Mouse (Mus musculus) limb, embryonic 11.5 days (tissue): ENCODE data around the gene St3gal4. TPM values are rescaled to one million over a fixed set of nuclear protein-coding genes. Genes with fewer than 3 reads are reported as not detected.

ENCODE experiments used
- ATAC-seq: fragments of 200-750 bp; cut with Nextera tagmentation; 2 replicates; pipeline ENCODE4 v1.8.0; 2017; ENCODE audit warnings: low read depth; ENCODE audit not compliant: insufficient number of reproducible peaks, low FRiP score, low TSS enrichment
- DNase-seq: peaks from one replicate; pipeline ENCODE4 v3.0.0-alpha.2; 2015; ENCODE audit warnings: low spot score
- H3K27ac ChIP-seq: fragments of 300-500 bp; sonication (generic); replicated peaks from 2 replicates; pipeline ENCODE4 v1.5.1; 2014; ENCODE audit warnings: low read depth, mild to moderate bottlenecking, low read length
- H3K27me3 ChIP-seq: fragments of 300-500 bp; sonication (generic); 2 replicates; pipeline ENCODE4 v1.6.1; 2014; ENCODE audit warnings: mild to moderate bottlenecking, low read length, mixed read lengths; ENCODE audit not compliant: control insufficient read depth, insufficient read depth
- H3K36me3 ChIP-seq: fragments of 300-500 bp; sonication (generic); 2 replicates; pipeline ENCODE4 v1.6.1; 2014; ENCODE audit warnings: mild to moderate bottlenecking, low read length, moderate library complexity, mixed read lengths; ENCODE audit not compliant: control insufficient read depth, insufficient read depth
- H3K4me1 ChIP-seq: fragments of 300-500 bp; sonication (generic); 2 replicates; pipeline ENCODE4 v1.6.1; 2014; ENCODE audit warnings: low read length, mixed read lengths; ENCODE audit not compliant: control insufficient read depth, insufficient read depth
- H3K4me2 ChIP-seq: fragments of 300-500 bp; sonication (generic); 2 replicates; pipeline ENCODE4 v1.6.1; 2014; ENCODE audit warnings: low read depth, mild to moderate bottlenecking, moderate library complexity; ENCODE audit not compliant: severe bottlenecking
- H3K4me3 ChIP-seq: fragments of 300-500 bp; sonication (generic); 2 replicates; pipeline ENCODE4 v1.5.1; 2014; ENCODE audit warnings: low read depth, low read length
- H3K9ac ChIP-seq: fragments of 300-500 bp; sonication (generic); 2 replicates; pipeline ENCODE4 v1.6.1; 2014; ENCODE audit warnings: mild to moderate bottlenecking, low read length
- H3K9me3 ChIP-seq: fragments of 300-500 bp; sonication (generic); 2 replicates; pipeline ENCODE4 v1.6.1; 2016; ENCODE audit warnings: low read length; ENCODE audit not compliant: control insufficient read depth
- WGBS: fragments of 180-500 bp; shearing (Covaris S2); extraction: QIAGEN DNeasy Blood & Tissue Kit; methylation state at CpG from one replicate; pipeline ENCODE4 v1.1.7; 2014; 5-methylcytosine and 5-hydroxymethylcytosine counted together
- polyA plus RNA-seq: library from polyadenylated mRNA; unstranded; fragments of >200 nt; fragmentation: Nextera tagmentation; extraction: Ambion mirVana; gene quantifications from 2 replicates; pipeline ENCODE4 v1.2.1, GENCODE M21; 2014

Gene St3gal4
- polyA plus RNA-seq, 1 experiment from 2014 or later, result 25.6 TPM

DNA sequence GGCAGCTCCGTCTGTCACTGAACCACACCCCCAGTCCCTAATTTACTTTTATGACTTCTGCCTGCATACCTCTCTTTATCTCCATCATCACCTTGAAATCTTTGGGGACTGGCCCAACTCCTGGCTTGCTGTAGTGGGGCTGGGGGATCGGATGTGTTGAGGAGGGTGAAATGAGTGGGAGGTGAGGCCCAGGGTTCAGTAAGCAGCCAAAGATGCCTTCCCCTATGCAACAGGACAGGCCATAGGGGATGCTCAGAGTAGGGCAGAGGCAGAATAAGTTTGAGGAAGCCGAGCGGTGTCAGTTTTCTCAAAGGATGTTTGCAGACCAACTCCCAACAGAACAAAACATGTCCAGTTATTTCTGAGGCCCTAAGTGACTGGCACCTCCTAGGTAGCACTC, 3.8 kb downstream of the St3gal4 start:
- Histone ChIP-seq H3K4me1 (peaks cover 34% of the 10 kb centered on the region), H3K9ac (no peak overlapping the region; the same call in 1 of the 2 replicates), H3K9me3 (no peaks in the 10 kb centered on the region), H3K36me3 (no peaks in the 10 kb centered on the region), H3K4me3 (no peak overlapping the region; the same call in 1 of the 2 replicates), H3K4me2 (peak overlapping the region; percentile 86), H3K27me3 (no peaks in the 10 kb centered on the region), H3K27ac (no peak overlapping the region)
- 26% methylated on average over 4 of the region's 4 CpGs for WGBS
- no peak for DNase-seq
- no peak for ATAC-seq

- no peaks in the 10 kb centered on the region for H3K36me3 ChIP-seq
- no peak overlapping the region for H3K9ac ChIP-seq
- no peak for ATAC-seq
- DNase-seq, result no peak
- no peaks in the 10 kb centered on the region for H3K27me3 ChIP-seq
- H3K4me1 ChIP-seq, result peaks cover 38% of the 10 kb centered on the region
- 88% methylated on average over 3 of the region's 3 CpGs for WGBS
- no peak overlapping the region for H3K4me2 ChIP-seq
- H3K4me3 ChIP-seq, result no peak overlapping the region
- no peak overlapping the region for H3K27ac ChIP-seq
- H3K9me3 ChIP-seq, result no peaks in the 10 kb centered on the region
Measured at GRCm38 (mm10) chr9:35114234-35114633, 4.8 kb downstream of the St3gal4 start.

GRCm38 (mm10) chr9:35111941-35112595, 7.0 kb downstream of the St3gal4 start:
- ATAC-seq (peak; percentile 59), DNase-seq (peak; percentile 88)
- H3K9me3 ChIP-seq, result no peaks in the 10 kb centered on the region
- peak overlapping the region; percentile 24 for H3K4me2 ChIP-seq
- no peak overlapping the region for H3K9ac ChIP-seq
- H3K36me3 ChIP-seq, result no peaks in the 10 kb centered on the region
- H3K27ac ChIP-seq, result peak overlapping the region; percentile 65; the same call in 1 of the 2 replicates
- H3K27me3 ChIP-seq, result no peaks in the 10 kb centered on the region
- H3K4me3 ChIP-seq, result no peak overlapping the region
- 10% methylated on average over 19 of the region's 19 CpGs for WGBS
- peaks cover 33% of the 10 kb centered on the region for H3K4me1 ChIP-seq

GRCm38 (mm10) chr9:35111446-35111845, 7.6 kb downstream of the St3gal4 start:
- Histone ChIP-seq H3K4me3 (no peak overlapping the region), H3K9ac (no peak overlapping the region), H3K4me2 (peak overlapping the region; percentile 24), H3K36me3 (no peaks in the 10 kb centered on the region), H3K9me3 (no peaks in the 10 kb centered on the region), H3K27ac (no peak overlapping the region; the same call in 1 of the 2 replicates), H3K27me3 (no peaks in the 10 kb centered on the region), H3K4me1 (peaks cover 34% of the 10 kb centered on the region)
- ATAC-seq (no peak), DNase-seq (no peak)
- WGBS, result 75% methylated on average over 7 of the region's 7 CpGs

- DNase-seq (no peak), ATAC-seq (no peak)
- Histone ChIP-seq H3K9ac (no peak overlapping the region), H3K4me3 (no peak overlapping the region), H3K36me3 (no peaks in the 10 kb centered on the region), H3K4me2 (no peak overlapping the region), H3K27ac (no peak overlapping the region), H3K27me3 (no peaks in the 10 kb centered on the region), H3K4me1 (peaks cover 29% of the 10 kb centered on the region), H3K9me3 (no peaks in the 10 kb centered on the region)
- 73% methylated on average over 4 of the region's 4 CpGs for WGBS
Measured at GRCm38 (mm10) chr9:35110567-35110966, 8.5 kb downstream of the St3gal4 start.

DNA sequence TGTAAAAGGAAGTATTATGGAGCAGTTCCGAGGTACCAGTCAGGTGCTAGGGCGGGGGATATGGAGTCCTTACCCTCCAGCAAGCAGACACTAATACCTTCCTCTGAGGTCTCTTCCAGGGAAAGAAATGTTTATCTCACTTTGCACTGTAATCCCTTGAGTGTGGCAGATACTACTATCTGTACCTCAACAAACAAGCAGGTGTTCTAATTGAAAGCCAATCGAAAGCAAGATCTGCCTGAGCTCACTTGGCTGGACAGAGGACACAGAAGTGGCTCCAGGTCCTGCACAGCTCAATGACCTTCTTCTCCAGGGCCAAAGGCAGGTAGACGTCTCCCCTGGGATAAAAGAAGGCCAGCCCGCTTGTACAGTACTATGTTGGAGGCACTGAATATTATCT, 9.0 kb downstream of the St3gal4 start:
- Histone ChIP-seq H3K9me3 (no peaks in the 10 kb centered on the region), H3K9ac (no peak overlapping the region), H3K4me1 (peaks cover 24% of the 10 kb centered on the region), H3K27ac (no peak overlapping the region), H3K4me2 (no peak overlapping the region), H3K36me3 (no peaks in the 10 kb centered on the region), H3K27me3 (no peaks in the 10 kb centered on the region), H3K4me3 (no peak overlapping the region)
- WGBS, result 91% methylated on average over 5 of the region's 5 CpGs
- no peak for DNase-seq
- no peak for ATAC-seq

DNA sequence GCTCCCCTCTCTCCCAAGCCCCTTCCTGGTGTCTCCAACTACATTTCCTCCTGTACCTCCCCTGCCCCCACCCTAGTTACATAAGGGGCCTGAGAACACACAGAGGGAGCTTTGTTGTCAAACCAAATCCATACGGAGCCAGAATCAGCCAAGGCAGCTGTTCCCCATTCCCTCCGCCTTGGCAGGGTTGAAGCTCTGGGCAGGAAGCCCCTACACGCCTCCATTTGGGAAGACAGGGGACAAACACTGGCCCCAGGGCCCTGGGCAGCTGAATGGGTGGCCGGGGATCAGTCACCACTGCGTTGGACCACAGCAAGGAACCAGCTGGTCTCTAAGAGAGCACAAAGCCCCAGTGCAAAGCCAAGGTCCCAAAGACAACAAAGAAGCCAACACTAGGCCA, 10.2 kb downstream of the St3gal4 start:
- no peaks in the 10 kb centered on the region for H3K27me3 ChIP-seq

DNA sequence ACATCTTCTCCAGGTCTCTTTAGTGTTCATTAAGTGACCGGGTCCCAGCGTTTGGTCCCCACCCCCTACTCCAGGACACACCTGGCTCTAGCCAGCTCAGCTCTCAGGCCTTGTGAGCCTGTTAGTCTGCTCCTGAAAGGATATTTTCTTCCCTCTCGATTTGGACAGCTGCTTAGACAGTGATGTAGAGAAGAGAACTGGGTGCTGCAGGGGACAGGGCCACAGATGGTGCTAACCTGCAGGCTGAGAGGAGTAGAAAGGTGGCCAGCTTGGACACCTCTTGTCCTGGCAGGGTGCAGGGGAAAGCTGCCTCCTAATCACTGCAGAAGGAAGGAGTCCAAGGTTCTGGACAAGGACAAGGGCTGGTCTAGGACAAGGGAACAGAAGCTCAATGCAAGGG, 11.0 kb downstream of the St3gal4 start:
- ATAC-seq (no peak), DNase-seq (no peak)
- WGBS, result 75% methylated on average over 3 of the region's 3 CpGs
- no peak overlapping the region for H3K4me2 ChIP-seq
- peaks cover under 1% of the 10 kb centered on the region; the same call in 1 of the 2 replicates for H3K36me3 ChIP-seq
- H3K27me3 ChIP-seq, result no peaks in the 10 kb centered on the region
- no peak overlapping the region for H3K9ac ChIP-seq
- no peaks in the 10 kb centered on the region for H3K9me3 ChIP-seq
- no peak overlapping the region for H3K27ac ChIP-seq
- peaks cover 22% of the 10 kb centered on the region for H3K4me1 ChIP-seq
- H3K4me3 ChIP-seq, result no peak overlapping the region

More for the DNA sequence above, 10.2 kb downstream of the St3gal4 start:
- ATAC-seq (no peak), DNase-seq (peak; percentile 69)
- 44% methylated on average over 5 of the region's 5 CpGs for WGBS
- no peak overlapping the region for H3K9ac ChIP-seq
- no peaks in the 10 kb centered on the region for H3K9me3 ChIP-seq
- no peak overlapping the region for H3K4me2 ChIP-seq
- no peak overlapping the region for H3K4me3 ChIP-seq
- H3K4me1 ChIP-seq, result peaks cover 22% of the 10 kb centered on the region
- H3K36me3 ChIP-seq, result no peaks in the 10 kb centered on the region
- peak overlapping the region; percentile 72; the same call in 1 of the 2 replicates for H3K27ac ChIP-seq

GRCm38 (mm10) chr9:35107396-35107795, 11.7 kb downstream of the St3gal4 start:
- Histone ChIP-seq H3K4me3 (no peak overlapping the region), H3K9ac (no peak overlapping the region), H3K4me2 (no peak overlapping the region), H3K27me3 (no peaks in the 10 kb centered on the region), H3K36me3 (peaks cover 2% of the 10 kb centered on the region; the same call in 1 of the 2 replicates), H3K4me1 (peaks cover 21% of the 10 kb centered on the region), H3K9me3 (no peaks in the 10 kb centered on the region), H3K27ac (no peak overlapping the region)
- no peak for ATAC-seq
- WGBS, result 90% methylated on average over 5 of the region's 5 CpGs
- no peak for DNase-seq
